Mouse (Mus musculus): ENCODE results near the gene Mrpl55. TPM values are rescaled to one million over a fixed set of nuclear protein-coding genes. Genes with fewer than 3 reads are reported as not detected.
"Not testable (repeated sequence)": the region's sequence is repeated elsewhere in the genome, so short reads cannot be mapped to it uniquely, and the experiment has no call there.

Gene Mrpl55
- polyA plus RNA-seq, 1 experiment from 2014 or later, result 131 TPM

- H3K9me3 ChIP-seq (replicated peaks), result no peaks in the 10 kb centered on the region
- H3K27me3 ChIP-seq (ENCODE audit: low read depth, poor library complexity, severe bottlenecking), result no peaks in the 10 kb centered on the region
- under 1% methylated on average over 67 of the region's 67 CpGs for WGBS
- H3K27ac ChIP-seq (replicated peaks), result peak within 1 kb of the TSS; percentile 94
- H3K36me3 ChIP-seq, result peaks cover 75% of the 10 kb centered on the region
- H3K4me1 ChIP-seq, result peaks cover 27% of the 10 kb centered on the region
- peak; percentile 96 for DNase-seq (ENCODE audit: low spot score)
- H3K4me3 ChIP-seq, result peak within 1 kb of the TSS; percentile 95
These were observed 6.0 kb downstream of the Mrpl55 start, which contains the start of gene 2310033P09Rik for GRCm38 (mm10) chr11:59208153-59208831. TSS of gene 2310033P09Rik (plus strand) at chr11:59208321.

- DNase-seq (ENCODE audit: low spot score), result peak; percentile 71
- Histone ChIP-seq H3K36me3 (peaks cover 80% of the 10 kb centered on the region), H3K27me3 (ENCODE audit: low read depth, poor library complexity, severe bottlenecking) (no peaks in the 10 kb centered on the region), H3K27ac (replicated peaks) (peak overlapping the region; percentile 94), H3K4me3 (peak overlapping the region; percentile 95), H3K4me1 (peaks cover 27% of the 10 kb centered on the region), H3K9me3 (replicated peaks) (no peaks in the 10 kb centered on the region)
- 14% methylated on average over 18 of the region's 18 CpGs for WGBS
These were observed 6.7 kb downstream of the Mrpl55 start for GRCm38 (mm10) chr11:59209003-59209441.

DNA sequence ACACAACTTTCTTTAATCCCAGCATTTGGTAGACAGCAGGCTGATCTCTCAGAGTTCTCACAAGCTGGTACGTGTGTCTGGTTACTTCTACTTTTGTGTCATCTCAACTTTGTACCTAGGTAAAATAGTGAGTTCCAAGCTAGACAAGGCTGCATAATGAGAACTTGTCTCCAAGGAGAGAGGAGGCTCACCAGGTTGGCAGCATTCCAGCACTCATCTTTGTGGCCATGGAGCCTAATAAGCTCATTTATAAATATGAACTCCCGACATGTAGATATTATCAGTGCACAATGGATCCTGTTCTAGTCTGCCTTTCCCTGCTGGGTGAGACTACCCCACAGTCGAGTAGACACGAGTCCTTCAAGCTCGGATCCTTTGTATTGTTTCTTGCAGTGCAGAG lies 7.3 kb downstream of the Mrpl55 start:
- H3K9me3 ChIP-seq (replicated peaks), result no peaks in the 10 kb centered on the region
- H3K4me3 ChIP-seq, result peak overlapping the region; percentile 95
- 85% methylated on average over 5 of the region's 5 CpGs for WGBS
- no peaks in the 10 kb centered on the region for H3K27me3 ChIP-seq (ENCODE audit: low read depth, poor library complexity, severe bottlenecking)
- DNase-seq (ENCODE audit: low spot score), result no peak
- H3K36me3 ChIP-seq, result peaks cover 79% of the 10 kb centered on the region
- no peak overlapping the region for H3K27ac ChIP-seq (replicated peaks)
- H3K4me1 ChIP-seq, result peaks cover 33% of the 10 kb centered on the region

DNA sequence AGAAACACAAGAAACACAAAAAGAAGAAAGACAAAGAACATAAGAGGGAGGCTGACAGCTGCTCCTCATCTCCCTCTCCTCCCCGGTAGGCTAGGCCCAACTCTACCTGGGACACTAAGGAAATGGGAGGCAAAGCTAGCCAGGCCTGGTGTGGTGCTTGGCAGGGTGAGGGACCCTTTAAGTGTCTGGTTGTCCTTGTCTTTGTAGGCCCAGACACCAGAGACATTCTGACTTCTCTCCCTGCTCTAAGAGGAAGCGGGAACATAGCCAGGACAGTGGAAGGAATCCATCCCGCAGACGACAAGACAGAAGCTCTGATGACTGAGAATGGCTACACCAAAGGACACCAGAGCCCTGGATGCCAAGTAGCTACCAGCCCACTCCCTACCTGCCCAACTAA lies 7.7 kb downstream of the Mrpl55 start:
- H3K4me3 ChIP-seq, result no peak overlapping the region
- peaks cover 79% of the 10 kb centered on the region for H3K36me3 ChIP-seq
- WGBS, result 89% methylated on average over 4 of the region's 4 CpGs
- no peaks in the 10 kb centered on the region for H3K27me3 ChIP-seq (ENCODE audit: low read depth, poor library complexity, severe bottlenecking)
- no peak for DNase-seq (ENCODE audit: low spot score)
- peaks cover 33% of the 10 kb centered on the region for H3K4me1 ChIP-seq
- H3K9me3 ChIP-seq (replicated peaks), result no peaks in the 10 kb centered on the region
- H3K27ac ChIP-seq (replicated peaks), result no peak overlapping the region

GRCm38 (mm10) chr11:59211561-59211960 lies 9.3 kb downstream of the Mrpl55 start:
- 95% methylated on average over 9 of the region's 9 CpGs for WGBS
- not testable (repeated sequence) for H3K27ac ChIP-seq (replicated peaks); H3K27me3 ChIP-seq (ENCODE audit: low read depth, poor library complexity, severe bottlenecking); H3K9me3 ChIP-seq (replicated peaks); DNase-seq (ENCODE audit: low spot score); H3K4me3 ChIP-seq
- peaks cover 78% of the 10 kb centered on the region for H3K36me3 ChIP-seq
- peaks cover 33% of the 10 kb centered on the region for H3K4me1 ChIP-seq

DNA sequence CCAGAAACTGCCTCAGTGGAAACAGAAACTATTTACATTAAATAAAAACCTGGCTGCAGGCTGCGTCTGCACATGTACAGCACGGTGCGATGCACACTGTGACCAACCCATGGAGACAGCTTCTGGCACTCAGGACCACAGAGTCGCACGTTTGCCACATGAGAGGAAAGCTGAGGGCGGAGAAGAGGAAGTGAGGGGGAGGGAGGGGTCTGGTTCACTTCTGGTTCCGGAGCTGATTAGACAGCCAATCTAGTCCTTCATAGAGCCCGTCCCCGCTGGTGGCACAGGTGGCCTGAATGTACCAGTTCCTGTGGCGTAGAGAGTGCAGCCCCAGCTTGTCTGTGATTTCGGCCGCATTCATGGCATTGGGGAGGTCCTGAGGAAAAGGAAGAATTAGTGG lies 10.0 kb downstream of the Mrpl55 start:
- H3K27ac ChIP-seq (replicated peaks); H3K9me3 ChIP-seq (replicated peaks); H3K4me3 ChIP-seq; DNase-seq (ENCODE audit: low spot score); H3K27me3 ChIP-seq (ENCODE audit: low read depth, poor library complexity, severe bottlenecking): not testable (repeated sequence)
- peaks cover 76% of the 10 kb centered on the region for H3K36me3 ChIP-seq
- H3K4me1 ChIP-seq, result peaks cover 33% of the 10 kb centered on the region
- WGBS, result 90% methylated on average over 12 of the region's 12 CpGs

DNA sequence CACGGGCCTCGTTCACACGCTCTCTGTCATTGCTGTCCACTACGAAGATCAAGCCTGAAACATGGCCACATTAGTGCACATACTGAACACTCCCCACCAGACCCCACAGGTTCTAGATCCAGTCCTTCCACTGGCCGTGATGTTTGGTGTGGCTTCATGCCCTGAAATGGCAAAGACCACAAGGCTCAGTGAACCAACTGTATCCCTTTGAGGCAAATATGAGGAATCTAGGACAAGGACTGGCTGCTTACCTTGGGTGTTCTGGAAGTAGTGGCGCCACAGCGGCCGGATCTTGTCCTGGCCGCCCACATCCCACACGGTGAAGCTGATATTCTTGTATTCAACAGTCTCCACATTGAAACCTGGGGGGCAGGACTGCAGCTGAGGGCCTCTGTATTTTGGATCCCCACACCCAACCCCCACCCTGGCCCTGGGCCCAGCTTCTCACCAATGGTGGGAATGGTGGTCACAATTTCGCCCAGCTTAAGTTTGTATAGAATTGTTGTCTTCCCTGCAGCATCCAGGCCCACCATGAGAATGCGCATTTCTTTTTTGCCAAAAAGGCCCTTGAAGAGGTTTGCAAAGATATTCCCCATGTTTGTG lies 10.7 kb downstream of the Mrpl55 start:
- Histone ChIP-seq H3K27ac (replicated peaks) (no peak overlapping the region), H3K4me1 (peaks cover 28% of the 10 kb centered on the region), H3K27me3 (ENCODE audit: low read depth, poor library complexity, severe bottlenecking) (no peaks in the 10 kb centered on the region), H3K4me3 (no peak overlapping the region), H3K9me3 (replicated peaks) (no peaks in the 10 kb centered on the region), H3K36me3 (peaks cover 82% of the 10 kb centered on the region)
- DNase-seq (ENCODE audit: low spot score), result no peak
- WGBS, result 95% methylated on average over 12 of the region's 12 CpGs

DNA sequence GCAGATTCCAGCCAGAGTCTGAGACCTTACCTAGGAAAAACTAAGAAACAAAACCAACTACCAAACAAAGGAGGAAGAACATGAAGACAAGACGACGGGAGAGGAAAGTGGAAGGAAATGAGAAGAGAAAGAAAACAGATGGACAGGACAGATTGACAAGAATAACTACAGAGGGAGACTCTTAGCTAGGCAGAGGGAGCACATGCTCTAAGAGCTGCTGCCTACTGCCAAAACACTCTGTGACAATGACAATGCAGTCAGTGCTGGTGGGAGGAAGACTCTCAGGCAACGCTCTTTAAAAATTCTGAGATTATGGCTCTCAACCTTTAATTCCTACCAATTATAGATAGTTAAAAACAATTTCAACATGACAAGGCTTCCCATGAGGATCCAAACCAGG lies 14.7 kb downstream of the Mrpl55 start:
- no peak overlapping the region for H3K27ac ChIP-seq (replicated peaks)
- no peak for DNase-seq (ENCODE audit: low spot score)
- peaks cover 90% of the 10 kb centered on the region for H3K36me3 ChIP-seq
- H3K9me3 ChIP-seq (replicated peaks), result no peaks in the 10 kb centered on the region
- no peak overlapping the region for H3K4me3 ChIP-seq
- WGBS, result 88% methylated on average over 3 of the region's 3 CpGs
- no peaks in the 10 kb centered on the region for H3K27me3 ChIP-seq (ENCODE audit: low read depth, poor library complexity, severe bottlenecking)
- 0 out of 2 replicates have a peak, but pooled peaks cover 6% of the 10 kb centered on the region for H3K4me1 ChIP-seq

DNA sequence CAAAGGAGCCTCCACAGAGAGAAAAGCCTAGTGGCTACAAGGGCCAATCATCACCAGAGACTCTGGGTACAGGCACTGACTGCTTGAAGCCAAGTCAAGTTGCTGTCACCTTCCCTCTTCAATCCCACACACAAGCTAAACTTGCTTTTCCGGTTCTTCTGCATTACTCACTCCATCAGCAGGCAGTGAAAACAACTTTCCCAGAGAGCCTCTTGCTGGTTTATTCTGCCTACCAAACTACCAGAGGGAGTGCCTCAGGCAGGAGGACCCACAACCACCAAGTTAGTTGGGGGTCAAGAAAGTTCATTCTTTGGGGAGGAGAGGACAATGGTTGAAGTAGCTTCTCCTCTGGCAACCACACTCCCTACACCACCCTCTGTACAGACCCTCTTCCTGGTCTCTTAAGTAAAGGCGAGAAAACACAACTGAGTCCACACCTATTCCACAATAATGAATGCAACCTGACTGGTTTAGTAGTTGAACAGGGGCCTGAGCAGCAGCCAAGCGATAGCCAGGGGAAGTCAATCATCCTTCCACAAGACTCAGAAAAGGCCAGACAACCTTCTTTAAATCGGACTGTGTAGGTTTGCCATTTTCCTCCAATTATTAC lies 16.2 kb downstream of the Mrpl55 start:
- DNase-seq (ENCODE audit: low spot score), result no peak
- Histone ChIP-seq H3K27ac (replicated peaks) (no peak overlapping the region), H3K4me1 (0 out of 2 replicates have a peak, but pooled peaks cover 9% of the 10 kb centered on the region), H3K27me3 (ENCODE audit: low read depth, poor library complexity, severe bottlenecking) (no peaks in the 10 kb centered on the region), H3K4me3 (no peak overlapping the region), H3K36me3 (peaks cover 90% of the 10 kb centered on the region), H3K9me3 (replicated peaks) (no peaks in the 10 kb centered on the region)
- WGBS, result 89% methylated on average over 4 of the region's 4 CpGs

GRCm38 (mm10) chr11:59219064-59219463 lies 16.8 kb downstream of the Mrpl55 start:
- Histone ChIP-seq H3K9me3 (replicated peaks) (no peaks in the 10 kb centered on the region), H3K4me3 (no peak overlapping the region), H3K27me3 (ENCODE audit: low read depth, poor library complexity, severe bottlenecking) (no peaks in the 10 kb centered on the region), H3K27ac (replicated peaks) (no peak overlapping the region), H3K4me1 (peaks cover 13% of the 10 kb centered on the region; the same call in 1 of the 2 replicates), H3K36me3 (peaks cover 92% of the 10 kb centered on the region)
- peak; percentile 38 for DNase-seq (ENCODE audit: low spot score)

GRCm38 (mm10) chr11:59221604-59222003 lies 19.3 kb downstream of the Mrpl55 start:
- peaks cover 32% of the 10 kb centered on the region for H3K4me1 ChIP-seq
- H3K36me3 ChIP-seq, result peaks cover 73% of the 10 kb centered on the region
- DNase-seq (ENCODE audit: low spot score), result no peak
- no peak overlapping the region for H3K27ac ChIP-seq (replicated peaks)
- H3K27me3 ChIP-seq (ENCODE audit: low read depth, poor library complexity, severe bottlenecking), result no peaks in the 10 kb centered on the region
- H3K4me3 ChIP-seq, result no peak overlapping the region
- H3K9me3 ChIP-seq (replicated peaks), result no peaks in the 10 kb centered on the region

DNA sequence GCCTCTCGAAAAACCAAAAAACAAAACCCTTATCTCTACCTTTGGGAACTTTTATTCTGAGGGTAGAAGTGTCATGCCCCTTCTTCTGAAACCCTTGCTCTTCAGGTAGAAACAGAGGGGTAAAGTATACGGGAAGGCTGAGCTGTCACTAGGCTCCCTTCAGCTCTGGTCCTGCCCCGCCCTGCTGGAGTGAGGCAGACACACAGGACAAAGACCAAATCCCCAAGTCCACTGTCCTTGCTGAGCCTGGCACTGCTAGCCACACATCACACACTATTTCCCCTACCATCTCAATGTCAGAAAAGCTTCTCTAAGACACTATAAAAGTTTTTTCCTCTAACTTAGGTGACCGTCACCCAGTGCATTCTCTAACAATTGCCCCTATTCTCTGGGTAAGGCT lies 20.0 kb downstream of the Mrpl55 start:
- Histone ChIP-seq H3K36me3 (peaks cover 69% of the 10 kb centered on the region), H3K27ac (replicated peaks) (no peak overlapping the region), H3K4me1 (peaks cover 39% of the 10 kb centered on the region), H3K4me3 (no peak overlapping the region), H3K9me3 (replicated peaks) (no peaks in the 10 kb centered on the region), H3K27me3 (ENCODE audit: low read depth, poor library complexity, severe bottlenecking) (no peaks in the 10 kb centered on the region)
- DNase-seq (ENCODE audit: low spot score), result no peak
- WGBS, result 93% methylated on average over 4 of the region's 4 CpGs

DNA sequence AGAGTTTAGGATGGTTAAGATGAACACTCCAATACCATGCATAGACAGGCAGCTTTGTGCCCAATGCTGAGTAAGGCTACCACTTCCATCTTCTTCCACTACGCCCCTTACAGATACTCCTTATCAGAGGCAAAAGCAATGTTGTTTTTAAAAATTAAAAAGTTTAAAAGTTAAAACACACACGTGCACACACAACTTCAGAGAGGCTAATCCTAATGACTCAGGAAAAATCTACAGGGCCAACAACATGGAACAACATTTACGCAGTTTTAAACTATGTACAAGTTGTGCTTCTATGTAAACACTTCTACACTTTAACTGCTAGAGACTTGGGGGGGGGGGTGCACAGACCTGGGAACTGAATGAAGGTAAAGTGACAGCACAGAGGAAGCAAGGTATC lies 21.7 kb downstream of the Mrpl55 start:
- Histone ChIP-seq H3K36me3 (peaks cover 52% of the 10 kb centered on the region), H3K27me3 (ENCODE audit: low read depth, poor library complexity, severe bottlenecking) (no peaks in the 10 kb centered on the region), H3K27ac (replicated peaks) (no peak overlapping the region), H3K9me3 (replicated peaks) (no peaks in the 10 kb centered on the region), H3K4me3 (no peak overlapping the region), H3K4me1 (peaks cover 47% of the 10 kb centered on the region)
- WGBS, result 91% methylated on average over 3 of the region's 3 CpGs
- no peak for DNase-seq (ENCODE audit: low spot score)

Measured in midbrain, embryonic 10.5 days (tissue).